Mouse (Mus musculus): ENCODE measurements at regions not wholly inside any gene's neighbourhood (a gene's known extent, or its start where the extent isn't known, plus 50 kb on each side); places are given as distances from the start of the nearest gene placed in this dataset.
"Not testable (repeated sequence)": the region's sequence is repeated elsewhere in the genome, so short reads cannot be mapped to it uniquely, and the experiment has no call there.

DNA sequence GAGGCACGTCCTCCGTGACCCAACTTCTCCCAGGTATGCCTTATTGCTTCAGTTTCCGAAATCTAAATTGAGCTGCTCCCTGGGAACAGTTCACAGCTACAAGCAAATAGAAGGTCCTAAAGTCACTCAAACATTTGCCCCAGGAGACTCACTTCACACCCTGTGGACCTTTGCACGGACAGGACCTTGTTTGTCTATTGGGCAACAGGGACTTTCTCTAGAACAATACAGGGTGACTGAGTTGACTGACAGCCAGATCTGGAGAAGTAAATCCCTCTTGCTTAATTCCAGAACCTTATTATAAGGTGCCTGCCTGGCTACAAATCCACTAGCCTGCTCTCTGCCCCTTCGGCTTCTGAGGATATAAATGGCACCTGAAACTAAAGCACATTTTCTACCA lies 220.5 kb upstream of the Irx4 start:
- no peak for DNase-seq

DNA sequence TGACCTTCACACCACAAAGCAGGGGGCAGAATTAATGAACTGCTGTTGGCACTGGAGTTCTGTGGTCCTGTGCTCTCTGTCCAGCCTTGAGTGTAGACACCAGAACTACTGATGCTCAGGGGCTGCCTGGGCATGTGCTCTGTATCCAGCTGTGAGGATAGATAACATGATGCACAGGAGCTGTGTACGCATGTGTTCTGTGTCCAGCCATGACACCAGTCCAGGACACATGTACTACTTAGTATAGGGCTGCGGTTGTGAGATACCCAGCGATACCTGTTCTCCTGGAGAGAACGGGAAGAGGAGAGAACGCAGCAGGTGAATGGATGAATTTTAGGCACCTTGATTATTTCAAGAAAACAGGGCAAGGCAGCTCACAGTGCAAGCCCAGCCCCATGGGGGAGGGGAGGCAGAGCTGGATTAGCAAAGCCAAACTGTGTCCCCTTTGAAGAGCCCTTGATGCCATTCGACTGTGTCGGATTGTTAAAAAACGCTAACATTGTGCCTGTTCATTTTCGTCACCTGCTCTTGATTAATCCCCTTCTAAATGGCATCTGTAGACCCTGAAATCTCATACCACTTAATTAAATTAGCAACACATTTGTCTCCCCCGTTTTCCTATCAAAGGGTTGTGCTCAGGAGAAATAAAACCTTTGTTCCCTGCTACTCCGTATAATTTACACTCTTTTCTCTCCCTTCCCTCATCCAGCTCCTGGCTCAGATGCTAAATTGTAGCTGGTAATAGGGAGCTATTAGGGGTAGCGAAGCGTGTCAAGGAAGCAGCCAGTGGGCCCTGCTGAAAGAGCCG lies 218.8 kb upstream of the Irx4 start:
- DNase-seq = no peak

DNA sequence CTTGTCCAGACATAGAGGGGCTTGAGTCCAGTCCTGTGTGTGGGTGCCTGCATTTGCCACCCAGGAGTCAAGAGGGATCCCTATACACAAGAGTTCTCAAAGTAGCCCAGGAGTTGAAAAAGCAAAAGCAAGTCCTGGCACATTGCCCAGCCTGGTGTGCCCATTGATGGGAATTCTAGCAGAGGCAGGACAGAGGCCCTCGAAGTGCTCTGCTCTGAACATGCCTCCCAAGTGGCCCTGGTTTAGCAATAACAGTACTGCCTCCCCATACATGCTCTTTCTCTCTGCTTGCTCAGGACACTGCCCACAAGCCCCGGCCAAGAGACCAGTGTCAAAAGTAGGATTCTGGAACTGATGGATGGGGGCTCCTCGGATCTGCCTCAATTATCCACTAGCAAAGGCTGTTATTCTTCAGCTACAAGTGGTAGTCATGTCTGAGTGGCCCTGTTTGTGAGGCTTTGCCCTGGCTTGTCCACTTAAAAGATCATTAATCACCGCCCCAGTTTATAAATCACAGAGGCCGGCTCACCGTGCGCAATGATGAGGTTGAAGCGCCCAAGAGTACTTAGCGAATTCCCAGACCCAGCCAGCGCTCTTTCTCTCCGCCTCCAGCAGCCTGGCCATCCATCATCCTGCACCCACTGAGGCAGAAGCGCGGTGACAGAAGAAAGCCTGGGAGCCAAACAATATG lies 190.3 kb upstream of the Irx4 start:
- DNase-seq = no peak

DNA sequence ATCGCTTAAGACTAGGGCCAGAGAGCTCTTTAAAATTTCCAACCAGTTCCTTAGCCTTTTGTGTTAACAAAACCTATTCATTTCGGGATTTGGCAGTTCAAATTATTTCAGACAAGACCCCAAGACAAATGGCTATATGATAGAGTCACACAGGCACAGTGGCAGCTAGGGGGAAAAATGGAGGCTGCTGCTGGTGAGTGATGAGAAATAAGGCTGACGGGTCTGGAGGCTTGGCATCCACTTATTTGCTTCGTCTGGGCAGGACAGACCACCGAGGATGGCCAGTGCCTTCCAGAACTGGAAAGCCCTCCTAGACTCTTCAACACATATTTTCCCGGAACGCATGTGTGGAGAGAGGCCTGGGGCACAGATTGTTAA lies 189.8 kb upstream of the Irx4 start:
- no peak for DNase-seq

DNA sequence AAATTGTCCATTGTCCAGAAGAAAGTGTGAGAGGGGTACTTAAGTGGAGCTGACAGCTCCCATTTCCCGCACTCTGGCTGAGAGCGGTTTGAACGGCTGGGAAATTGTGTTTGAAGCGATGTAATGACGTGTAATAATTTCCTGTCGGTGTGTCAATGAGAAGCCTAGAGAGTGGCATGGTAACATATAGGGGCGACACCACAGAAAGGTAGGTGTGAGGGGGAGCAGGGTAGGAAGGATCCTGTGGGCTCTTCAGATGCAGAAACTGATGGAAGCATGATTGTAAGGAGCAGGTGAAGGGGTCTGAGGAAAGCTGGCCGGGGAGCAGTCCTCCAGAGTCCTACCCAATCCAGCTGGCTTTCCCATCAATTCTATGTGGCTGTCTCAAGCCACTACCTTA lies 189.2 kb upstream of the Irx4 start:
- DNase-seq = no peak

DNA sequence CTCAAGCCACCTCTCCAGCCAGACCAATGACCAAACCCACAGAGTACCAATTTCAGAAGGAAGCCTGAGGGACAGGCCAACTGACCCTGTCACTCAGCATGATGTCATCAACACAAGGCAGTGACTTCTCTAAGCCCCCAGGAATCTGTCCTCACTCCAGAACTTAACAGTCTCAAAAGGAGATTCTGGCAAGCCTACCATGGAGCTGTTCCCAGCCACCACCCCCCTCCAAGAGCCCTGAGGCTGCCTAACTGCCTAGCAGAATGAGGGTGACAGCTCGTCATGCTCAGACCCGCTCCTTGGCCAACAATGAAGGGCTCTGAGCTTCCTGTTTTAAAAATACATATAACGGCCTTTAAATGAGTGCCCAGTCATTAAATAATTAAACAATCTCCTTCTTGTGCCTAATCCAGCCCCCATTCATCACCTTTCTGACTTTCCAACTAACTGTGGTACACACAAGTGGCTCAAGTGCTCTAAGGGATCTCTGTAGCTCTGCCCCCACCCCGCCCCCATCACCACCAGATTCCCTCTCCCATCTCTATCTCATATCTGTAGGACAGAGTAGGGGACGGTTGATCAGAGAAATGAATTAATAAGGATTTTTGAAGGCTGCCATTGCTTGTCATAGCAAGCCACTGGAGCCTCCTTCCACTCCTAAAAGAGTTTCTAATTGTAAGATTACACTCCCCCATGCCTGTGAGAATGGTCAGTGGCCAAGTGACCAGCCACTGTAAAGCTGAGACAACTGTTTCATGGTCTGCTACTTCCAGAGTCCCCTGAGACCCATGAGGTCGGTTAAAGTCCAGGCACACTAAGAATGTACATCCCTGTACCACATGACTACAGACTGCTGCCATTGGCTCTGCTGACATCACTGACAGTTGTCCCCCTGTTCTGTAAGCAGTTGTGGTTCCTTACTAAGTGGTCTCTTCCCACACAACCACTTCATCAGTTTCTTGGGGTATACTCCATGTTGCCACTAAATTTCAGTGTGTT lies 188.1 kb upstream of the Irx4 start:
- no peak for DNase-seq

DNA sequence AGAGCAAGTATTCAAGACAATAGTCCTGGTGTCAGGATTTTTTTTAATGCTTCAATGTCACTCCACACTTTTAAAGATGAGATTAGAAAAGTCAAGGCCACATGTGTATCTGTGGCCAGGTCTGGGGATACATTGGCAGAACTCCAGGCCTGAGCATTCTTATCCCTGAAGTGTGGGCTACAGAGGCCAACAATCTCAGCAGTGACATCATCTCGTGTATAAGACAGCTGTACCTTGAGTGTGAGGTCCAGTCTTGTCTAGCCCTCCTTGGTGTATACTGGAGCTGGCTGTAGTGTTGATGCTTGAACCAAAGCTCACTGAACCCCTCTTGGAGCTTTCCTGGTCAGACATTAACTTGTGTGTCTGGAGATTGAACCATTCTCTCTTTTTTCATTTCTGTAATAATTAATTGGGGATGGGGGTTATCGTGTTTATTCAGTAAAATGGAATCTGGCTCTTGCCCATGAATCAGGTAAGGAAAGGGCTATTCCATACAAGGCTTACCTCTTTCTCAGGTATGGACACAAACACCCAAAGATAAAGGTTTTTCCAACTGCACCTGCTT lies 182.3 kb upstream of the Irx4 start:
- no peak for DNase-seq

DNA sequence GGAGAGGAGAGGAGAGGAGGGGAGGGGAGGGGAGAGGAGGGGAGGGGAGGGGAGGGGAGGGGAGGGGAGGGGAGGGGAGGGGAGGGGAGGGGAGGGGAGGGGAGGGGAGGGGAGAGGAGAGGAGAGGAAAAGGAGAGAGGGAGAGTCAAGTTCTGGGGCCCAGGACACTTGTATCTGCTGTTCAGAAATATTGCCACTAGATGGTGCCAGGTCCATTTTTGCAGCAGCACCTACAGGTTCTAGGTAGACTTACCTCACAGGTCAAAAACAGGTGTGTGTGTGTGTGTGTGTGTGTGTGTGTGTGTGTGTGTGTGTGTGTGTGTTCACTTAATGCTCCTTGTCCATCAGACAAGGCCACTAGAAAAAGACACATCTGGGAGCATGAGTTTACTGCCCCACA lies 172.5 kb upstream of the Irx4 start:
- not testable (repeated sequence) for DNase-seq

DNA sequence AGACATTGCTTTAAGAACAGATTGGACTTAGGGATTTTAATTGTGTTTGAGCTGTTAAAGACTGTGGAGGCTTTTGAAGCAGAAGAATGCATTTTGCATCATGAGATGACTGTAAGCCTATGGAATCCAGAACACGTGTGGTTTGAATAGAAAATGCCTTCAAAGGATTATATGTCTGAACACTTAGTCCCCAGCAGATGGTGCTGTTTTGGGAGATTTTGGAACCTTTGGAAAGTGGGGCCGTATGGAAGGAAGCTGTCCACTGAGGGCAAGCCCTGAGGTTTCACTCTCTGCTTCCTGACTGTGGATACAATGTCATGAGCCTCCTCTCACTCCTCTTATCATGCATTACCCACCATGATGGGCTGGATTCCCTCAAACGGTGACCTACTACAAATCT lies 168.4 kb upstream of the Irx4 start:
- no peak for DNase-seq

DNA sequence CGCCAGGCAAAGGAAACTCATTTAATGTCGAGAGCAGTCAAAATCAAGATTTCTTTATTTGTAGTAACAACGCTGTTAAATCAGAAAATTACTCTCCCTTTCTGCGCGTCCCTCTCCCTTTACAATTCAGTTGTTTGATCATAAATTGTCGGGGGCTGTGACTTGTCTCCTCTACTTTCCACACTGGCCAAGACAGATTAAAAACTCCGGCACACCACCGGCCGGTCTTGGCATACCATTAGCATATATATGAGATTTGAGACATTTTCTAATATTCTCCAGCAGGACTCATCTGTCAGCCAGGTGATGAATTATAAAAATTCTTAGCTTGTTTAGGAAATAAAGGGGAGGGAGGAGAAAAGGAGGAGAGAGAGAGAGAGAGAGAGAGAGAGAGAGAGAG lies 162.8 kb upstream of the Irx4 start:
- no peak for DNase-seq

DNA sequence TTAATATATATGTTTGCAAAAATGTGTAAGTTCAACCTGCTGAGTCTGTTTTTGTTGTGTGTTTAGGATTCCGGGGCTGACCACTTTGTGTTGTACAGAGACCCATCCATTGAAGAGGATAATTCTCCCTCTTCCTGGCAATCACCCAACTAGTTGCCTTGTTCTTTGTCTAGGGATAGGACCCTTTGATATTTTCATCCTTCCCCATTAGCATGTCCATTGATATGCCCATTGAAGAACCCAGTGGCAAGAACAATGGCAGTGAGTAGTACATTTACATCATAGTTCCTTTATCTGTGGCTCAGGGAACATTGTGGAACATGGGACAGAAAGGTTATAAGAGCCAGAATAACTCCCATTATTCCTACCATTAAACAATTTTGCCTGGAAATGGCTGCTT lies 160.9 kb upstream of the Irx4 start:
- DNase-seq = no peak

DNA sequence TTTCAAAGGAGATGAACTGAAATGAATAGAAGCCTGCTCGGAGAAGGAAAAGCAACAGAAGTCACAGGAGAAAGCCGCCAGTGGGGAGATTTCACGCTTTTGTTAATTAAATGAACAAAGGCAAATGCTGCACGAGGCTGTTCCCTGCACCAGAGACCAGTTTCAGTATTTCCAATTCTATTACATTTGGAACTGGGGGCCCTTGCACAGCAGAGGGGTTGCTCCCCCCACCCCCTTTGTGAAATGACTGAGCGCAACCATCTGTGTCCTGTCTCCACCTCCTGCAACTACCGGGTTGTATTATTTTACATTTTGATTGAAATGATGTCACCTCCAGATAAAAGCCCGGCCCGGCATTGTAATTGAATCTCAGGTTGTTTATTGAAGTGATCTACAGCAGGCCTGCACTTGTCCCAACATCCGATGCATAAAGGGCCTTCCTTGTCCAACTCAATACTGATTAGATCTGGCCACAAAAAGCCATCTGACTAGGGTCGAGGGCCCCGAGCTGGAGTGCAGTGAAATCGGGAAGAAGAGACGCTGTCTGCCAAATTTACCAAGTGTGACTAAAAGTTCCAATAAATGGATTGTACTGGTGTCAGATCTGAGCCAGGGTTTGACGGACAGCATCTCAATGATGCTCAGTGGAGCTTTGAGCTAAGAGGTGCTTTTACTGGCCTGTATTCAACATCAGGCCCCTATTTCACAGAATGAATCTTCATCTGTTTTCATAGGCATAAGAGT lies 152.9 kb upstream of the Irx4 start:
- DNase-seq = no peak

DNA sequence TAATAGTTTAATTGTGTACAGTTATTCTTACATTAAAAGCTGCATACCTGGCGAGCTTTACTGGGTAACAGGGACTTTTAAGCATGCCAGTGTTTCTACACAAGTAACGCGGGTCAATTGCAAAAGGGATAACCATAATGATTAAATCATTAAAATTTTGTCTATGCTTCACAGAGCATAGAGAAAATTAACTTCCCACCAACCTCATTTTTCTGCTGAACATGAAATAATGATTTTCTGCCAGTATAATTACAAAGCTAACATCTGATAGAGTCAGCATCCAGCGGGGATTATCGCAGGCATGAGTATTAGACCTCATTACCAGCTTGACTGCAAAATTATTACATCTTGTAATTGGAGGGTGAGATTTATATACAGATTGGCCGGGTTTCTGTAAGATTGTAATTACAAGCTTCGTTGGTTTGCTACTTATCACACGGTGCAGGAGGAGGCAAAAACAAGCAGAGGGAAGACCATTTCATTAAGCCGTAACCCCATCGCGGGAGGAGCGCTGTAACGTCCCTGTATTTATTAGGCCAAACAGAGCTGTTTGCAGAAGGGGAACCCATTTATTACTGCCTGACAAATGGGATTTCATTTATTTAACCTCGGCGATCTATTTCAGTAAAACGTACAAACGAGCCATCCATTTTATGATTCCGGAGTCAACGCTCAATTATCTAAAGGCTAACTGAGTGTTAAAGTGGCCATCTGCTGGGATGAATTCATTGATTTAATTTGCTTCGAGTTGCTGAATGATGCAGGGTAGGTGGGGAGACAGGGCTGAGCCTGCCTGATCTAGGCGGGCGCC lies 143.3 kb upstream of the Irx4 start:
- DNase-seq = no peak

DNA sequence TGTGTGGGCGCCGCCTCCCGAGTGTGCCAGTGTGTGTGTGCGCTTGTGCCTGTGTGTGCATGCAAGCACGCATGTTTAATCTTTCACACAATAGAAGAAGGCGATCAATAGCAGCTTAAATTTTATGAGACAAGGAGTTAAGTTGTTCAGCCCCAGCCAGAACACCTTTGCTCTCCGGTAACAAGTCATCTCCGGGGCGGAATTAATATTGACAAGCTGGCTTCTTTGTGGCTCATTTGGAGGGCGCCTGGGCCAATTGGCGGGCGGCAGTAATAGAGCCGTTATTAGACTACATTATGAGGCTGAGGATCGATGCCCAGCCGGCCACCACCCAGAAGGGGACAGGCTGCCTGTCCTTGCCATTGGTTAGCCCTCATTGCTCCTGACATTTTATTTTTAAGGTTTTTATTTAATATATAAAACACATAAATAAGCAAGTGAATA lies 142.6 kb upstream of the Irx4 start:
- DNase-seq = no peak

DNA sequence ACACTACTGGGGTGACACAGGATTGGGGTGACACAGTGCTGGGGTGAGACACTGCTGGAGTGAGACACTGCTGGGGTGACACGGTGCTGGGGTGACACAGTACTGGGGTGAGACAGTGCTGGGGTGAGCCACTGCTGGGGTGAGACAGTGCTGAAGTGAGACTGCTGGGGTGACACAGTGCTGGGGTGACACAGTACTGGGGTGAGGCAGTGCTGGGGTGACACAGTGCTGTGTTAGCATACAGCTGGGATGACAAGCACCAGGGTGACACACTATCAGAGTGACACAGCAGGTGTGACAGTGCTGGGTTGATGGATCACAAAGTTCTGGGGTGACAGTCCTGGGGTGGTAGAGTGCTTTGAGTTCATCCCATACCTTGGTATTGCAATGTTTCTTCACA lies 137.3 kb upstream of the Irx4 start:
- DNase-seq = no peak

DNA sequence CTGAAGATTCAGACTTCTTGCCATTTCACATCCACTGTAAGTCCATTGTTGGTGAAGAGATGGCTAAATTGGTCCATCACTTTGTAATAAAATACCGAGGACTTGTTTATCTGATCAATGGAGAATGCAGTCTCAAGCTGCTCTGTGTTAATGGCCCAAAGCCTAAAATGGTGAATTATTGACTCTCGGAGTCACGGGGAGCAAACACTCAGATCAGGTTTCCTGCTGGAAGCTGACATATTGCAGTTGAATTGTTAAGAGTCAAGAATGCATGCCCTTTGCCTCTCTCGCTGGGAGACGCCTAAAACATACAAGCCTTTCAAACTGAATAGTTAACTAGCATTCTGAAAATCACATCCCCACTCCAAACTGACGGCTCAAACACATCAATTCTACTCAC lies 129.0 kb upstream of the Irx4 start:
- DNase-seq = no peak

DNA sequence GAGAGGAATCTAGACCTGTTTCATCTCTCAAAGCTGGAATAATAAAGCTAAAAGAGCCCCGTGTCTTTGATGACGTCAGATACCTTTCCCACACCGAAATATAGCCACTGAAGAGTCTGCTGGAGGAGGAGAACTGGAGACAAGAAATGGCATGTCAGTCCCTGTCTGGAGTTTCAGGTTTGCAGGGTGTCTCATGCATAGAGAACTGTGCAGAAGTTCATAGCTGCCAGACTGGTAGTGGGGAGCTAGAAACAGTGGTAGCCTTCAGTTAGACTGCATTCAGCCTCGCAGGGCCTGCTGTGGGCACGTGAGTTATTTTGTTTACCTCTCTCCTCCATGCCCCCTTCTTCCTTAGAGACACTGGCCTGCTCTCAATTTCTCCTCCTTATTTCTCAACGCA lies 127.5 kb upstream of the Irx4 start:
- no peak for DNase-seq

DNA sequence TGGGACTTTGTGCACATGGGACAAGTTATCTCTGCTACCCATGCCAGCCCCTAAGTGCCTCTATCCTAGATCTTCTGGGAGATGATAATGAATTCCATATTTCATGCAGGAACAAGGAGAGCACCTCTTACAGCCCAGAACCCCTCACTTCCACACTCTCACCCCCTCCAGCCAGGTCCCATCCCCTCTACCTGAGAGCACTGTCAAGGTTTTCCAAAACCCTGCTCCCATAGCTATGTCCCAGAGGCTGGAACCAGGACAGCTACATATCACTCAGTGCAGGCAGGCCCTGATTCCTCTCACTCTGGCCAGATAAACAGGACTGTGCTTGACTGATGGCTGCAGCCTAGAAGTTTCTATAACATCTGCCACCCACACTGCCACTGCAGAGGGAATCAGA lies 125.3 kb upstream of the Irx4 start:
- DNase-seq = no peak

DNA sequence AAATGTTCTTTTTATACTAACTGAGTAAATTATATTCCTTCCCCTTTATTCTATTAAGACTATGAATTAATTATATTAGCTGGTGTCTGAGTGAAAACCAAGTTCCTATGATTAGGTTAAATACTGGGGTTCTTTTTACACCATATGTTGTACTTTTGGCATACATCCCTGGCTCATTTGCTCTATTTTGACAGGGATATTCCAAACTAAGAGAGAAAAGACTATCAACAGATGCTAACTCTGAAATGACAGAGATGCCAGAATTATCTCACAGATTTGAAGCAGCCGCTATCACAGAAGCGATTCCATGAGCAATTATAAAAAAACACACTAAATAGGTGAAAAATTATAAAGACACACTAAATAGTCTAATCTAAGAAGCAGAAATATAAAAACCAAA lies 119.0 kb upstream of the Irx4 start:
- no peak for DNase-seq

DNA sequence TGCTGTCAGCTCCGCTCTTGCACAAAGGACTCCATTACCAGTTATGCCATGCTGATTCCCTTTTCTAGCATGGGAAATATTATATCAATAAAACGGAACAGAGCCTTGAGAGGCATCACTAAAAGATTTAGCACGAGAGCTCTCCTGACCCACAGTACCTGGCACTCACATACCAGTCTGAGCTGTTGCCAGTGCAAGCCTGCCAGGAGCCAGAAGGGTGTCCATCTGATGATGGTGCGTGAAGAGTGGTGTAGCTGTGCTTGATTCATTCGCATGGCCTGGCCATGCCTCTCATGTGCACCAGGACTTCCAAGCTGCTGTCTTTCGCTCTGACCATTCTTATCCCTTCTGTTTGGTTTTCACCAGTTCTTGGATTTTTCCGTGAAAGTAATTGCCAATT lies 102.3 kb upstream of the Irx4 start:
- no peak for DNase-seq

DNA sequence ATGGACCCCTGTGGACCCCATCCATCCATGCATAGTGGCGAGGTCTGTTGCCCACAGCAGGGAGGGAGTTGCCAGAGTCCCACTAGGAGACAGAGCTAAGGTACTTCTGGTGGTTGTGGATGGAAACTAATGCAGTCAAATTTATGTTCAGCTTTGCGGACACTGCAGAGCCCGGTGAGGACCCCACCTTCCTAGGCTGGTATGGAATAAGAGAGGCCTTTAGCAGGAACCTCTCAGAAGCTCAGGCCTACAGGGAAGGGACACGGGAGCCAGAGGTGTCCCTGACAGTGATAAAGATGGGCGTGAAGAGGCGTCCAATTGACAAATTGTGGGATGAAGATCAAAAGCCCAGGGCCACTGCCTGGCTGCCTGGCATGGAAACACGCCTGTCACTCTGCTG lies 100.8 kb upstream of the Irx4 start:
- no peak for DNase-seq

Data from adrenal gland, postnatal 14 days (tissue).